Mouse (Mus musculus): ENCODE data around the gene B3galt2. TPM values are rescaled to one million over a fixed set of nuclear protein-coding genes. Genes with fewer than 3 reads are reported as not detected.

Gene B3galt2
- polyA plus RNA-seq (2012; ENCODE audit: low replicate concordance), result not detected in 2 replicates

GRCm38 (mm10) chr1:143640650-143641407, at the start of gene B3galt2:
B3galt2 (plus strand) TSS chr1:143640664.

GRCm38 (mm10) chr1:143702741-143703262, 62.3 kb downstream of the B3galt2 start, which contains the start of gene Cdc73:
Cdc73 (minus strand) TSS chr1:143702893.

Other genes starting within 250 kb of the B3galt2 start
- 2.3 and 3.2 TPM in 2 replicates for gene Cdc73, start 62.2 kb downstream of the B3galt2 start, polyA plus RNA-seq (2012; ENCODE audit: low replicate concordance)
- 35.4 and 42.6 TPM in 2 replicates for gene Glrx2, start 75.7 kb downstream of the B3galt2 start, polyA plus RNA-seq (2012; ENCODE audit: low replicate concordance)
- 0.02 and 0.03 TPM in 2 replicates for gene Trove2, start 136.4 kb downstream of the B3galt2 start, polyA plus RNA-seq (2012; ENCODE audit: low replicate concordance)
- gene Uchl5, start 136.6 kb downstream of the B3galt2 start, polyA plus RNA-seq (2012; ENCODE audit: low replicate concordance), result 24.1 and 40.8 TPM in 2 replicates

All from leukemia stem cell, adult 10-12 weeks (primary cell).